Mouse (Mus musculus) splenic B cell, adult 2 months (primary cell): ENCODE results near the gene Uqcr11.

Experiments
- DNase-seq: peaks from one replicate; pipeline ENCODE4 v3.0.0-alpha.2; 2011; ENCODE audit warnings: low read depth, low spot score
- H3K27me3 ChIP-seq: 2 replicates; pipeline ENCODE4 v1.6.1; 2012; ENCODE audit warnings: mild to moderate bottlenecking, low read length, moderate library complexity, mixed read lengths; ENCODE audit not compliant: control insufficient read depth, poor library complexity, insufficient read depth, severe bottlenecking
- H3K36me3 ChIP-seq: 2 replicates; pipeline ENCODE4 v1.6.1; 2012; ENCODE audit warnings: mild to moderate bottlenecking, low read length, moderate library complexity, mixed read lengths; ENCODE audit not compliant: control insufficient read depth, poor library complexity, insufficient read depth, severe bottlenecking

The Uqcr11 gene

GRCm38 (mm10) chr10:80406684-80407501, at the start of gene Uqcr11:
Gene Uqcr11 (minus strand): TSS chr10:80406830.
- peaks cover 12% of the 10 kb centered on the region for H3K36me3 ChIP-seq
- peak; percentile 93 for DNase-seq

GRCm38 (mm10) chr10:80455697-80456096, 49.1 kb upstream of the Uqcr11 start:
- no peaks in the 10 kb centered on the region for H3K27me3 ChIP-seq

More at GRCm38 (mm10) chr10:80406684-80407501, at the start of gene Uqcr11:
- no peaks in the 10 kb centered on the region for H3K27me3 ChIP-seq

GRCm38 (mm10) chr10:80454781-80455180, 48.2 kb upstream of the Uqcr11 start:
- Histone ChIP-seq H3K36me3 (no peaks in the 10 kb centered on the region), H3K27me3 (no peaks in the 10 kb centered on the region)
- DNase-seq = no peak

More at GRCm38 (mm10) chr10:80455697-80456096, 49.1 kb upstream of the Uqcr11 start:
- DNase-seq = no peak
- no peaks in the 10 kb centered on the region for H3K36me3 ChIP-seq

- Histone ChIP-seq H3K27me3 (no peaks in the 10 kb centered on the region), H3K36me3 (no peaks in the 10 kb centered on the region)
- DNase-seq = no peak
Observed at GRCm38 (mm10) chr10:80453601-80454000, 47.0 kb upstream of the Uqcr11 start.

GRCm38 (mm10) chr10:80450599-80450998, 44.0 kb upstream of the Uqcr11 start:
- no peak for DNase-seq
- Histone ChIP-seq H3K36me3 (no peaks in the 10 kb centered on the region), H3K27me3 (no peaks in the 10 kb centered on the region)

GRCm38 (mm10) chr10:80445898-80446601, 39.4 kb upstream of the Uqcr11 start:
- Histone ChIP-seq H3K27me3 (no peaks in the 10 kb centered on the region), H3K36me3 (no peaks in the 10 kb centered on the region)
- peak; percentile 94 for DNase-seq

GRCm38 (mm10) chr10:80445052-80445451, 38.4 kb upstream of the Uqcr11 start:
- Histone ChIP-seq H3K27me3 (no peaks in the 10 kb centered on the region), H3K36me3 (no peaks in the 10 kb centered on the region)
- DNase-seq = no peak

- DNase-seq = no peak
- H3K36me3 ChIP-seq = no peaks in the 10 kb centered on the region
- no peaks in the 10 kb centered on the region for H3K27me3 ChIP-seq
Observed at GRCm38 (mm10) chr10:80444339-80445045, 37.9 kb upstream of the Uqcr11 start.

GRCm38 (mm10) chr10:80443575-80444278, 37.1 kb upstream of the Uqcr11 start:
- no peak for DNase-seq
- Histone ChIP-seq H3K27me3 (no peaks in the 10 kb centered on the region), H3K36me3 (no peaks in the 10 kb centered on the region)

GRCm38 (mm10) chr10:80442989-80443388, 36.4 kb upstream of the Uqcr11 start:
- no peaks in the 10 kb centered on the region for H3K27me3 ChIP-seq
- peak; percentile 77 for DNase-seq
- H3K36me3 ChIP-seq = no peaks in the 10 kb centered on the region

GRCm38 (mm10) chr10:80441598-80441997, 35.0 kb upstream of the Uqcr11 start:
- Histone ChIP-seq H3K27me3 (no peaks in the 10 kb centered on the region), H3K36me3 (no peaks in the 10 kb centered on the region)
- DNase-seq = no peak

GRCm38 (mm10) chr10:80440031-80440430, 33.4 kb upstream of the Uqcr11 start:
- H3K27me3 ChIP-seq = no peaks in the 10 kb centered on the region
- no peak for DNase-seq
- no peaks in the 10 kb centered on the region for H3K36me3 ChIP-seq

GRCm38 (mm10) chr10:80437973-80438372, 31.3 kb upstream of the Uqcr11 start:
- no peaks in the 10 kb centered on the region for H3K27me3 ChIP-seq
- no peak for DNase-seq
- no peaks in the 10 kb centered on the region for H3K36me3 ChIP-seq

GRCm38 (mm10) chr10:80436276-80436675, 29.6 kb upstream of the Uqcr11 start:
- no peaks in the 10 kb centered on the region for H3K27me3 ChIP-seq
- peak; percentile 36 for DNase-seq
- H3K36me3 ChIP-seq = no peaks in the 10 kb centered on the region; the same call in 1 of the 2 replicates
